Mouse (Mus musculus) retina, adult 2 months (tissue): ENCODE data around the gene Fam104a.

Source experiments
- DNase-seq: peaks from one replicate; pipeline ENCODE4 v3.0.0-alpha.2; 2012; ENCODE audit warnings: low read depth, low spot score

The Fam104a gene

GRCm38 (mm10) chr11:113703758-113704157 lies 19.8 kb upstream of the Fam104a start:
- DNase-seq, result peak; percentile 53

GRCm38 (mm10) chr11:113699643-113700042 lies 15.7 kb upstream of the Fam104a start:
- DNase-seq, result no peak

GRCm38 (mm10) chr11:113698013-113698545 lies 14.1 kb upstream of the Fam104a start:
- no peak for DNase-seq

DNA sequence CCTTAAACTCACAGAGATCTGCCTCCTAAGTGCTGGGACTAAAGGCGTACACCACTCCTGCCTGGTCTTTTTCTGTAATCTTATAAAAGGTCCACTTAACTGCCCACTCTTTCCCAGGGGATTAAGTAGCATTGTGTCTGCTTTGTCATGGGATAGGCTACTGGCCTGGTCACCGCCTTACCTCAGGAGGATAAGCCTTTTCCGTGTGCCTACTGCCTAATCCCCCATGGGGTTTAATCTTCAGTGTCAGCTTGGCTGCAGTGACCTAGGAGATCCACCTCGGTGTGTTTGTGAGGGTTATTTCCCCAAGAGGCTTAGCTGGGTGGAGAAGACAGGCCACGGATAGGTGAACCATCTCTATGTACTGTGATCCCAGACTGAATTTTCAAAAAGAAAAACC lies 13.6 kb upstream of the Fam104a start:
- peak; percentile 86 for DNase-seq

DNA sequence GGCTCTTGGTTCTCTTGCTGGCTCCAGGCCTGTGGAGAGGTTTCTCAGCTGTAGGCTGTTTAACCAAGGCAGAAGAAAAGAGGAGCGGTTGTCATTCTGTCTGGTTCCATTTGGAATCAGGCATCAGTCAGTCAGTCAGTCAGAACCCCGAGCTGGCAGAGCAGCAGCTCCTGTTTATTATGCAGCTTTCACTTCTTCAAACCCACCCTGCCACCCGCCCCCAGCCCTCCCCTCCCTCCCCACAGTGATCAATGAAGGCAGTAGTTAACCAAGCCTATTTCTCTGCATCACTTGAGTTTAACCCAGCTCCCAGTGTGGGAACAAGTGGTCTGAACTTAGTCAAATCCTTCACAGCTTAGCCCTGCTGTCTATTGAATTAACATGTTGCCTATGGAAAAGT lies 7.9 kb upstream of the Fam104a start:
- DNase-seq, result no peak

DNA sequence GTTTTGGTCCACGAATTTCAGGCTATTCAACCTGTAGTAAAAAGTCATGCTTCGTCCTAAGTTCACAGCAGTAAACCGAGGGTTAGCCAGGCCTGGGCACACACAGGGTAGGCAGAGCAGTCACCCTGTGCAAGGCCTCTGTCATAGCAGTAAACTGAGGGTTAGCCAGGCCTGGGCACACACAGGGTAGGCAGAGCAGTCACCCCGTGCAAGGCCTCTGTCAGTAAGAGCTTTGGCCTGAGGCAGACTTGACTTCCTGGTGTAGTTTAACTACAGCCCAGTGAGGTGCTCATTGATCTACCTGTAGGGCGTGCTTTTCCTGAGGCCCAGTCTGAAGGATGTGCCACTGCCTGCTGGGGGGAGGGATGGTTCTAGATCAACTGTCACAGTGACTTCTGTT lies 7.4 kb upstream of the Fam104a start:
- DNase-seq, result no peak

GRCm38 (mm10) chr11:113690506-113690905 lies 6.6 kb upstream of the Fam104a start:
- DNase-seq, result no peak

DNA sequence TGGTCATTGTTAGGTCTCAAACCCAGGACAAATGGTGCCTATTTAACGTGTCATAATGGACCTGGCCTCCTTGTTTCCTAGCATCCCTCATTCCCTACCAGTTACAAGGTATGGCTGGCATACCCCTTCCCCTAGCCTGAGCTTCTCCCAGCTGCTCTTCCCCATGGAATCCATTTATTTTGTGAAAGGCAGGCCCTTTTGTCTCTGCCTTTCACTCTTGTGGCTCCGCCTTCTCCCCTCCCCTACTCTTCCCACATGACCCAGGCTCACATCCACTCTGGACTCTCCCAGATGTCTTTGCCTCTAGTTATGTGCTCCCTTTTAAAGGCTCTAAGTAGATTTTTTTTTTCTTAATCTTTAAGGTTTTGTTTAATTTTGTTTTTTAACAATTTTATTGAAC lies 3.1 kb upstream of the Fam104a start:
- DNase-seq, result no peak

DNA sequence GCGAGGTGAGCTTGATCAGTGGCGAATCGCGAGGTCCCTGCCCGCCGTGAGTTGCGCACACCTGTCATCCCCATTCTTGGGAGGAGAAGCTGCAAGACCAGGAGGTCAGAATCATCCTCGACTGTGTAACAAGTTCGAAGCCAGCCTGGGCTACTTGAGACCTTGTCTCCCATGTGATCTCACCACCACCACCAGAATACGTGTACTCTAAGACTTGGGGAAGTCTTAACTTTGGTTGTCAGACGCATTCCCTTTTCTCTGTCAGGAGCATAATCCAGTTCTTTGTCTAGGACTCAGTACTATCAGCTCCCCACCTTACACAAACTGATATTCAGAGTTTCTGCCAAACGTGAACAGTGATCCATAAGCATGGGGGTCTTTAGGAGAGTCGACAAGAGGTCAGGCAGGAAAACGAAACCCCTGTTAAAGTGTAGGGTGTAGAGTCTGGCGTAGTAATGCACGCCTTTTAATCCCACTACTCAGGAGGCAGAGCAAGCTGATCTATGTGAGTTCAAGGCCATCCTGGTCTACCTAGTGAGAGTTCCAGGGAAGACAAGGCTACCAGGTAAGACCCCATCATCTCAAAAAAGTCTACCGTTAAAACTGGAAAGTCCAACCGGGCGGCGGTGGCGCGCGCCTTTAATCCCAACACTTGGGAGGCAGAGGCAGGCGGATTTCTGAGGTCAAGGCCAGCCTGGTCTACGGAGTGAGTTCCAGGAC lies 912 bp upstream of the Fam104a start:
- no peak for DNase-seq

- DNase-seq, result no peak
These were observed 363 bp downstream of the Fam104a start for GRCm38 (mm10) chr11:113683627-113683956.

DNA sequence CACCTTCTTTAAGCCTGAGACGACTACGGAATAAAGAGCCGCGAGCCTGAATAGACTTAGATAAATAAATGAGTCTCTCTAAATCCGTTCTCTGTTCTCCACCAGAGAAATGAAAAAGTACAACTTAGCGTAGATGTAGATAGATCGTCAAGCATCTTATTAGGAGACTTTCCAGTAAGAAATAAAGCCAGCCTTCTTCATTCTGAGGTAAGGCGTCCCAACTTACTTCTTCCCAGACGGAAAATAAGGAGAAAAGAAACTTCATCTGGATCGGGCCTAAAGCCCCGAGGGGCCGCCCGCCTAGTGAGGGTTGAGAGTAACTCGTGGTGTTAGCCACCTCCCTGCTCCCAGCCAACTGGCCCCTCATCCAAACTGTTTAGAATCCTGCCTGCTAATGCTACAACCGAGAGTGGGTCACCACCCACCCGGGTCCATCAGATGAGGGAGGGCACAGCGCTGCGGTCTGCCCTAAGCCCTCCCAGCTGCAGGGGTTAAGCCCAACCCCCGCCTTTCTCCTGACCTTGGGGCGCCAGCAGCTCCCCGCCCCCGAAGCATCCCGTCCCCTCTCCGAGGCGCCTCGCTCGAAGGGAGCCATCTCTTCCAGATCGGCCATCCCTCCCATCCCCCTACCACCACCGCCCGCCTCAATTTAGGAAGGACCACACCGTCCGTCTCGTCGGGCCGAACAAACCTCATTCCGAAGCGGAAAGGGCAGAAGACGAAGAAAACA lies 893 bp downstream of the Fam104a start:
- no peak for DNase-seq

GRCm38 (mm10) chr11:113681979-113682378 lies 2.0 kb downstream of the Fam104a start:
- DNase-seq, result no peak

DNA sequence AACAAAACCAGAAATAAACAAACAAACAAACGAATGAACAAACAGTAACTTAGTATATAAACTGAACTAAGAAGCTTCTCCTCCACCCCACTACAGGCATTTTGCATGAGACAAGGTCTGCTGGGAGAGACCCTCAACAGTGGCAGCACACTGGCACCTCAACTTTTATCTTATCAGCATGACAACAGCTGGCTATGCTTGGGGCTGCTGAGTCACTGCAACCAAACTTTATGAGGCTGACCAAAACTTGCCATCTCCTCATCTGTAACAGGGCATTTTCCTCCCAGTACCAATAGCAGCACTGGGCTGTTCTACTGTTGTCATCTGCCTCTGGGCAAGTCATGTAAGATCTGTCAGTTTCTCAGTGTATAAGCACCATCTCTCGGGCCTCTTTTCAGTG lies 3.0 kb downstream of the Fam104a start:
- no peak for DNase-seq

GRCm38 (mm10) chr11:113678373-113678772 lies 5.6 kb downstream of the Fam104a start:
- no peak for DNase-seq

GRCm38 (mm10) chr11:113677378-113677777 lies 6.6 kb downstream of the Fam104a start:
- no peak for DNase-seq

GRCm38 (mm10) chr11:113676847-113677246 lies 7.1 kb downstream of the Fam104a start:
- no peak for DNase-seq

DNA sequence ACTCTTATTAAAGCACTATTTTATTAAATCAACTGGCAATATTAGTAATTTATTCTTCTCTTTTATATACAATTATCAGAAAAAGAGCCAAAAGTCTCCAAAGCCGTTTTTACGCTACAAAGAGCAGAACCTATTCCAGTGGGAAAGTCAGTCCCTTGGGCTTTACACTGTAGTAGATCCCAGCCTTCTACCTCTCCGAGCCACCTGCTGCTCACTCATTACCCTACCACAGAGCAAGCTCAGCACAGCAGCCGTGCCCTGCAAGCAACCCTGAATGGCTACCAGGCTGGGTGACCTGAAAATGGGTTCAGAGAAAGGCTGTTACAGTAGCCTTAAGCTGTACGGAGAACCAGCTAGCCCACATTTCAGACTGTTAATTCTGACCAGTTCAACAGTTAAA lies 9.4 kb downstream of the Fam104a start:
- DNase-seq, result no peak

DNA sequence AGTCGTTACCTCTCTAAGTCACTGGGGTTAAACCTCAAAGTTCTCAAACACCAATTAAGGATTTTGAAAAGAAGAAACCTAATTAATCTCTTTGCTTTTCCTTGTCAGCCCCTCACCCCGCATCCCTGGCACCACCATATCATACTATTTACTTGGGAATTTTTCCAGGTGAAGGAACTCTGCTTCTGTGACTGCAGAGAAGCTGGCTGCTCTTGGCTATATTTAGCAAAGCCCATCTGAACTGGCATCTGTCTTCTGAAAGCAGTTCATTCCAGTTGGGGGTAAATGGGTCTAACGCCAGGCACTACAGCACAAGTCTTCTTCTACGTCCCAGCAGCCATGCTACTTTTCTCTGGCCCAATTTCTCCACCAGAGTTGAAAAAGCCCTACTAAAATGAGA lies 10.3 kb downstream of the Fam104a start:
- DNase-seq, result no peak

DNA sequence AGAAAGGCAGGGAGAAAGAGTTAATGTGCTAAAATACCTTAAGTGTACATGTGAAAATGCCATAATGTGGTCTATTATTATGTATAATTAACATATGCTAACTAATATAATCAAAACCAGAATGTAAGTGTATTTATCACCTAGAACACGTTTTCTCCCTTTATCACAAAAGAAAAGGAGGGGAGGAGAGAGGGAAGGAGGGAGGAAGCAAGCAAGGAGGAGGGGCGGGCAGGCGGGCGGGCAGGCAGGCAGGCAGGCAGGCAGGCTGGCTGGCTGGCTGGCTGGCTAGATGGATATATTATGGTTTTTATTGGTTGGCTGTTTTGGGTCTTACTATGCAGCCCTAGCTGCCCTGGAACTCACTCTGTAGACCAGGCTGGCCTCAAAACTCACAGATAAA lies 14.2 kb downstream of the Fam104a start:
- no peak for DNase-seq

GRCm38 (mm10) chr11:113668857-113669256 lies 15.1 kb downstream of the Fam104a start:
- DNase-seq, result no peak

DNA sequence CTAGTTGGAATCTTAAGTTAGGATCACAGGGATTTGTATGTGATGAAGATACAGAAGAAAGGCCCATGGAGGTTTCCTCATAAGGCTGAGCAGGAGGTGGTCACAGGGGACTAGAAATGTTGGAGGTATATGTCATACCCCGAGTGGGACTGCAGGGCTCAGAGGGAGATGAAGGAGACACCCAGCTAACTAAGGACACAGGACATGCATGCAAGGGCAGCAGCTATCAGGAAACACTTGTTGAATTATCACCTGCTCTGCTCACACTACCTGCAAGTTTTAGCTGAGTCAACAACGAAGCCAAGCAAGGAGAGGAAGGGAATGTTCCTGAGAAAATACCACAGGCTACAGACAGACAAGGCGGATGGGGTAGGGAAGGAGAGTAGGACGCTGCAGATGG lies 16.3 kb downstream of the Fam104a start:
- no peak for DNase-seq

GRCm38 (mm10) chr11:113667122-113667521 lies 16.8 kb downstream of the Fam104a start:
- DNase-seq, result no peak

GRCm38 (mm10) chr11:113666648-113667047 lies 17.3 kb downstream of the Fam104a start:
- no peak for DNase-seq
